Mouse (Mus musculus) small intestine, adult 2 months (tissue): Measurements from ENCODE around the gene Gatad2a.

Source experiments
- CTCF ChIP-seq: fragments of 200-500 bp; IDR thresholded peaks from 2 replicates; pipeline ENCODE4 v1.5.1; 2012; ENCODE audit warnings: low read depth, mild to moderate bottlenecking, control low read depth, inconsistent platforms, low read length, moderate library complexity, mixed read lengths; ENCODE audit not compliant: insufficient replicate concordance, insufficient read length; ENCODE audit errors: extremely low read depth
- POLR2A ChIP-seq: fragments of 200-500 bp; IDR thresholded peaks from 2 replicates; pipeline ENCODE4 v1.6.1; 2012; ENCODE audit warnings: low read depth, mild to moderate bottlenecking, control low read depth, inconsistent platforms, low read length, moderate library complexity

DNA sequence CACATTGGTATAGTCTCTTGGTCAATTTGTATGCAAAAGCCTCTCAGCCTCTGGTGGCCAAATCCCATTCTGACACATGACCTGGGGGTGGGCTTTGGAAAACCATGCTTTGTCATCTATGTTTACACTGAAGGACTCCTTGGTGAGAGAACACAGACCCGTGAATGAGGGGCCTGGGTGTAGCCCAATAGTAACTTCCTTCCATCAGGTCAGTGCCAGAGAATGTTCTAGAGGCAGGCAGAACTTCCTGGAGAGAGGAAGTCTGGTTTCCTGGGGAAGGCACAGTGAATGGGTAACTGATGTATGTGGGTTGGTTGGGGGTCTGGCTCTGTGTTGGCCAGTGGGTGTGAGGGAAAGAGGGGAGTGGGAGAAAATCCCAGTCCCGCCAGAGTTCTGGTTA, 9.0 kb upstream of the Gatad2a start:
- no peak for TF ChIP-seq CTCF
- TF ChIP-seq POLR2A: no peak
